Mouse (Mus musculus): ENCODE data around the gene Ablim1. TPM values are rescaled to one million over a fixed set of nuclear protein-coding genes. Genes with fewer than 3 reads are reported as not detected.
A peak's percentile ranks its signal among the peaks of the same experiment; 100 is the strongest.

Ablim1 gene
- total RNA-seq, 2 experiments from 2014 or later = 36.0 to 65.7 TPM

- DNase-seq (ENCODE audit: low spot score) = peak; percentile 14
Measured at GRCm38 (mm10) chr19:57266374-57267085, 48.2 kb downstream of the Ablim1 start.

- DNase-seq (ENCODE audit: low spot score) = no peak
Measured at GRCm38 (mm10) chr19:57264296-57264947, 50.3 kb downstream of the Ablim1 start.

DNA sequence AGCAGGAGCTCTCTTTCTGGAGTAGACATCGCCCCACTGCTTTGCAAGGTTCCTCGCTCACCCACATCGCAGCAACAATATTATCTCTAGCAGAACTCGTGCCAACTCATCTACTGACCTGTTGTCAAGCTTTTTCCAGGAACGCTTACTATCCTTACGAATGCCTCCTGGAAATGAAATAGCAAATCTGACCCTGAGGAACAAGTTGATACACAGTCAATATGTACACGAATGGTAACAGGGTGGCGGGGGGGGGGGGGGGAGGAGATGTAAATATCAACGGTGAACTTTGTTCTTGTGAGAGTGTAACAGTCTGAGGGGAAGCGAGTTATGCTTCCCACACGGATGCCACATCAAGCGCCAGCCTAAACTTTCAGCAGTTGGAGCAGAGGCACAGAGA is 56.9 kb downstream of the Ablim1 start:
- DNase-seq (ENCODE audit: low spot score) = no peak

GRCm38 (mm10) chr19:57256666-57257065 is 58.1 kb downstream of the Ablim1 start:
- no peak for DNase-seq (ENCODE audit: low spot score)

DNA sequence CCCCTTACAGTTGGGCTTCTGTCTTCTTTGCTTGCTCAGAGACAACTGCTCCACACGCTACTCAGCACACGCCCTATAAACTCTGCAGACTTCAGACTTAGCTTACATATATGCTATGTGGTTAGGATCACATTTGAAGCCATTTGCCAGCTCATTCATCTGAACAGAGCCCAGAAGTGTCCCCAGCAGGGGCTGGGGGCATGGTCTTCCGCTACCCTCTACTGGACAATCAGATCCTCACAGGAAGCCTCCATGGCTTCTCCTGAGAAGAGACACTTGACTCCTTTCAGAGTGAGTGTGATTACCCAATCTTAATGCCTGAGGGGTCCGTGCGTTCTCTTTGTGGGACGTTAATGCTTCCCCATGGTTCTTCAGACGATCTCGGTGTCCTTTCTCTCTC is 59.6 kb downstream of the Ablim1 start:
- no peak for DNase-seq (ENCODE audit: low spot score)

- DNase-seq (ENCODE audit: low spot score) = no peak
Measured at GRCm38 (mm10) chr19:57252692-57253448, 61.8 kb downstream of the Ablim1 start.

DNA sequence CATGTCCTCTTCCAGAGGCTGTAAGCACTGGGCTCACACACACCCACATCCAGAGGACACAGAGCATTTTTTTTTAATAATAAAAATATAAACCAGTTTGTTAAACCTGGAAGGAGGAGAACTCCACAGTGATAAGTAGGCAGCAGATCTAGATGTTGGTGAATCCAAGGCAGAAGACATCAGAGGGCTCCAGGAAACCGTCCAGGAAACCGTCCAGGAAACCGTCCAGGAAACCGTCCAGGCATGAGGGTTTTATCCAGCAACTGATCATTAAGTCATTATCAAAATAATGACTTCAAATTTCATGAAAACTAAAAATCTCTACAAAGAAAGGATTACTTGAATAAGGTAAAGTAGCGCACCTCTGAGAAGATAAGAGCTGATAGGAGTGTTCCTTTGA is 65.9 kb downstream of the Ablim1 start:
- DNase-seq (ENCODE audit: low spot score) = no peak

DNA sequence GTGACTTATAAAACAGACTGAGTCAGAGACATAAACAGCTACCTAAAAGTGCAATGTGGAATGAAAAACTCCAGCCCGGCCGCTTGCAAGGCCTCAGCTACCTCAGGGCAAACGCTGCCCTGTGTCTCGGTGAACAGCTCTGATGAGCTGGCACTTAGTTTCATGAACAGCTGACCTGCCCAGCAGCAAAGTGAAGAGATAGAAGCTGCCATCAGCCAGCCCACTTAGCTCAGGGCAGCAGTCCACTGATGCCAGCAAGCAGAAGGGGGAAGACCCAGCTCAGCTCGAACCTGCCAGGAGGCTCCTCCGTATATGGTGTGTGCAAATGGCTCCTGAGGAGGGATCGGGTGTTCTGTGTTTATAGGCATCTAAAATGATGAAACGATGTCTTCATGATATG is 67.5 kb downstream of the Ablim1 start:
- no peak for DNase-seq (ENCODE audit: low spot score)

GRCm38 (mm10) chr19:57244281-57244680 is 70.4 kb downstream of the Ablim1 start:
- DNase-seq (ENCODE audit: low spot score) = no peak

DNA sequence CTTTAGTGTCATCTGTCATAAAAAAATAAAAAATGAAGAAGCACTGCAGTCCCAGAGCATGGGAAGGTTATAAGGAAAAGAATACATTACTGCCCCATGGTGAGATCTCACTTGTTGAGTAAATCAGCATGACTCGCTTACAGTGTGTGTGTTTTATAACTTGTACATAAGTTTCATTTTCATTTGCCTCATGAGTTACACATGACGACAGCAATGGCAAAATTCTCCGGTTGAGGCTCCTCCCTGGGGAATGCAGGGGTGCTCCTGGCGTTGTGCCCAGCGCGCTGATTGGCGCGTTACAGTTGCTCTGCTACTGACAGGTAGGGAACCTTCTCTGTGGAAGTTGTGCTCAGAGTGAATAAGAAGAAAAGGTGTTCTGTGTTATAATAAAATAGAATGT is 71.1 kb downstream of the Ablim1 start:
- DNase-seq (ENCODE audit: low spot score) = no peak

DNA sequence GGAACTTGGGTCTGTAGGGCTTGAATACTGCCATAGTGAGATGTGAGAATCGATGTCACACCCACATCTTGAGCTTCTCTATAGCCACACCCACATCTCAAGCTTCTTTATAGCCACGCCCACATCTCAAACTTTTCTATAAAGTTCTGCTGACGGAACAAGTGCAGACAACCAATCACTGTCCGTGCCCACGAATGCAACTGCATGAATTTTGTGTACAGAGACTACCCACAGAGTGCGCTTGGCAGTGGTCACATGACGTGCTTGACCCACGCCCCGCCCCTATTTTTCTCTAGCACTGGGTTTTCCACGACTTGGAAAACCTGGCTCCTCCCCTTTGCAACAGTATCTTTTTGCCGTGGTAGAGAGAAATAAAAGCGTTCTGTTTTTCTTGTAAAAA is 71.5 kb downstream of the Ablim1 start:
- no peak for DNase-seq (ENCODE audit: low spot score)

- no peak for DNase-seq (ENCODE audit: low spot score)
Measured at GRCm38 (mm10) chr19:57241363-57242192, 73.1 kb downstream of the Ablim1 start.

DNA sequence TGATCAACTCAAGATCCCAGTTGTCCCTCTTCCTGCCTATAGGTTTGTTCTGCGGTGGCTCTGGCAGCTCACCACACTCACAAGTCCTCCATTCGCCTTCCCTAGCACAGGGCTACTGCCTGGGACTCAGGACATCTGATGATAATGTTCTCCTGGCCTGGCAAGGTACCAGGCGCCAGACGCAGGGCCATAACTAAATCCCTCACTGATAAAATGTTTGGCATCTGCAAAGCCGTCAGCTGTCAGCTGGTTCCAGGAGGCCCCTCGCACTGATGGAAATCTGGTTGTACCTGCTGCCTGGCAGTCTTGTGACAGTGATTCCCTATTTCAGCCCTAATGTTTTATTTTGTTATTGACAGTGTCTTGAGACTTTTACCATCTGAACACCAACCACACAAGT is 74.5 kb downstream of the Ablim1 start:
- DNase-seq (ENCODE audit: low spot score) = no peak

- peak; percentile 54 for DNase-seq (ENCODE audit: low spot score)
Measured at GRCm38 (mm10) chr19:57239176-57239784, 75.4 kb downstream of the Ablim1 start.

DNA sequence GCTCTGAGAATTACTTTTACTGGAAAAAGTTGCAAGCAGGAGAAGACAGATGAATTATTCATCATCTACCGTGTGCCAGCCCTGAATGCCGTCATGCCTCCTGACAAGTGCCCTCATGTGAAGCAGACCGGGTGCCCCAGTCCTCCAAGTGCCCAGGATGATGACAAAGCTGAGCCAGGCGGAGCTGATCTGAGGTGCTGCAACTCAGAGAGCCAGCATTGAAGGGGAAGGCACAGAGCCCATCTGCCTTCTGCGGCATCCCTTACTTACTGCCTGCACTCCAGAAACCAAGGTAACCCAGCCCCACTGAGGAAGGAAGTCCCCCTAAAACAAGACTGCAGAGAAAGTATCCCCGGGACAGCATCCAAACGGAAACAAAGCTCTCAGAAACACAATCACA is 76.3 kb downstream of the Ablim1 start:
- no peak for DNase-seq (ENCODE audit: low spot score)

- no peak for DNase-seq (ENCODE audit: low spot score)
Measured at GRCm38 (mm10) chr19:57237534-57237933, 77.2 kb downstream of the Ablim1 start.

GRCm38 (mm10) chr19:57236647-57237046 is 78.1 kb downstream of the Ablim1 start:
- DNase-seq (ENCODE audit: low spot score) = no peak

GRCm38 (mm10) chr19:57235931-57236330 is 78.8 kb downstream of the Ablim1 start:
- DNase-seq (ENCODE audit: low spot score) = no peak

- DNase-seq (ENCODE audit: low spot score) = no peak
Measured at GRCm38 (mm10) chr19:57230996-57231395, 83.7 kb downstream of the Ablim1 start.

DNA sequence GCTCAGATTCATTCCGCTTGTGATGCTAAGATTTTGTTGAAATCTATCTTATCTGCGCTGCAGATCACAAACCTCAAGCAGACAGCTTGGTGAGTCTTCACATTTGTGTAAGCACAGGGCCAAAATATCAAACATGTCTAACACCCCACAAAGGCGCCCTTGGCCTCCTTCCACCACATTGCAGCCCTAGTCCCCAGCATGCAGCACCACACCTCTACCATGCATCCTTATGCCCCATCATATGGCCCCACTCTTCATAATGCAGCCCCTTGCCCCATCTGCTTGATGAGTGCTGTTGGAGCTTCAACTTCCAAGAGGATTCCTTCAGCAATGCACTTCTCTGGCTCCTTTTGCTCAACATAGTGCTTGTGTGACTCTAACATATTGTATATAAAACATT is 85.6 kb downstream of the Ablim1 start:
- no peak for DNase-seq (ENCODE audit: low spot score)

- no peak for DNase-seq (ENCODE audit: low spot score)
Measured at GRCm38 (mm10) chr19:57228576-57228975, 86.1 kb downstream of the Ablim1 start.
